Mouse (Mus musculus) T-helper 2 cell (primary cell): Measurements from ENCODE around the gene Vax1.

Source experiments
- in situ Hi-C: fragments of 300-600 bp; cut with MboI, MseI; formaldehyde crosslinking; loops from one replicate; pipeline ENCODE4 v1.15.1; 2025; ENCODE audit warnings: high pct_unique_total_duplicates

Gene Vax1

GRCm38 (mm10) chr19:59169143-59169935, 517 bp downstream of the Vax1 start:
- in situ Hi-C loops = no loop called here

- in situ Hi-C loops = no loop called here
Measured at GRCm38 (mm10) chr19:59168386-59168905, 1.4 kb downstream of the Vax1 start.

GRCm38 (mm10) chr19:59167871-59168270, 2.0 kb downstream of the Vax1 start:
- in situ Hi-C loops = no loop called here

GRCm38 (mm10) chr19:59166879-59167278, 3.0 kb downstream of the Vax1 start:
- in situ Hi-C loops = no loop called here

- in situ Hi-C loops = no loop called here
Measured at GRCm38 (mm10) chr19:59166311-59166761, 3.5 kb downstream of the Vax1 start.

GRCm38 (mm10) chr19:59165577-59165976, 4.3 kb downstream of the Vax1 start:
- in situ Hi-C loops = no loop called here

- in situ Hi-C loops = no loop called here
Measured at GRCm38 (mm10) chr19:59164896-59165560, 4.8 kb downstream of the Vax1 start.

GRCm38 (mm10) chr19:59164111-59164510, 5.7 kb downstream of the Vax1 start:
- in situ Hi-C loops = no loop called here

- in situ Hi-C loops = no loop called here
Measured at GRCm38 (mm10) chr19:59156702-59157101, 13.2 kb downstream of the Vax1 start.

GRCm38 (mm10) chr19:59154171-59154570, 15.7 kb downstream of the Vax1 start:
- in situ Hi-C loops = no loop called here

GRCm38 (mm10) chr19:59145492-59146140, 24.2 kb downstream of the Vax1 start:
- in situ Hi-C loops = no loop called here

GRCm38 (mm10) chr19:59145064-59145463, 24.8 kb downstream of the Vax1 start:
- in situ Hi-C loops = no loop called here

GRCm38 (mm10) chr19:59142206-59142605, 27.6 kb downstream of the Vax1 start:
- in situ Hi-C loops = no loop called here

- in situ Hi-C loops = loop anchor here (10.0 kb wide), 1 partner anchor 1831 kb away; no protein-coding TSS in a partner anchor
Measured at GRCm38 (mm10) chr19:59135387-59135786, 34.5 kb downstream of the Vax1 start.

GRCm38 (mm10) chr19:59134916-59135315, 34.9 kb downstream of the Vax1 start:
- in situ Hi-C loops = loop anchor here (10.0 kb wide), 1 partner anchor 1830 kb away; no protein-coding TSS in a partner anchor

GRCm38 (mm10) chr19:59133202-59133601, 36.7 kb downstream of the Vax1 start:
- in situ Hi-C loops = loop anchor here (10.0 kb wide), 1 partner anchor 1828 kb away; no protein-coding TSS in a partner anchor

GRCm38 (mm10) chr19:59129671-59130070, 40.2 kb downstream of the Vax1 start:
- in situ Hi-C loops = loop anchor here (10.0 kb wide), 2 partner anchors 1505 to 1825 kb away; no protein-coding TSS in a partner anchor

GRCm38 (mm10) chr19:59128531-59129204, 41.2 kb downstream of the Vax1 start:
- in situ Hi-C loops = loop anchor here (10.0 kb wide), 1 partner anchor 1506 kb away; no protein-coding TSS in a partner anchor

- in situ Hi-C loops = loop anchor here (10.0 kb wide), 1 partner anchor 1507 kb away; no protein-coding TSS in a partner anchor
Measured at GRCm38 (mm10) chr19:59127424-59127823, 42.4 kb downstream of the Vax1 start.
